Mouse (Mus musculus): ENCODE measurements at regions not wholly inside any gene's neighbourhood (a gene's known extent, or its start where the extent isn't known, plus 50 kb on each side); places are given as distances from the start of the nearest gene placed in this dataset.

DNA sequence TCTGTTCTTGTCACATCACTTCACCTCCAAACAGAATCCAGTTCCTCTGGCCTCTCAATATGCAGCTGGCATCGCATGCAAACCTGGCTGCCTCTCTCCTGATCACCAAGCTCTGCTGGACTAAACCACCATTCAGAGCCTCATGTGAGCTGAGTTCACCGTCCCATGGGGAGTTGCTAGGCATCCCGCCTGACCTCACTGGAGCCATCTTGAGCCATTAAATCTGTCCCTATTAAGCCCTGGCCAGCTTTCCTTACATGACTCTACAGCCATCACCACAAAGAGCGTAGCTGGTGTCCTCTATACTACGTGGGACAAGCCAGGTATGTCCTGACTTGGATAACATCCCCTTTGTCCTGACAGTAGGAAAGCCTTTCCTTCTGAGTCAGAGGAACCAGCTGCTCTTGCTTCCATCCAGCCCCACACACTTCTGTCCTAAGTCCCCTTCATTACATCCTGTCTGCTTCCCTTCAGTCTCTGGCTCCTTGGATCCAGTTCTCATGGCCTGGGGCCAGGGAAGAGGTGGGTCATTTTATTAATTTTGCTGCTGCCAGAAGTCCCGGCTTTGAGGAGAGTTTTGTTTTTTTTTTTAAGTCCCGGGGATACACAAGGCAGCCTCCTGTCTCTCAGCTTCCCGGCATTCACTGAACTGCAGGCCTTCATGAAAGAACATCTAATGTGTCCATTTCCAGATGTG is 468.5 kb upstream of the Jarid2 start:
- intact Hi-C loops (cut with DNase I), result no loop called here
- peak; percentile 70 to 75 for DNase-seq

DNA sequence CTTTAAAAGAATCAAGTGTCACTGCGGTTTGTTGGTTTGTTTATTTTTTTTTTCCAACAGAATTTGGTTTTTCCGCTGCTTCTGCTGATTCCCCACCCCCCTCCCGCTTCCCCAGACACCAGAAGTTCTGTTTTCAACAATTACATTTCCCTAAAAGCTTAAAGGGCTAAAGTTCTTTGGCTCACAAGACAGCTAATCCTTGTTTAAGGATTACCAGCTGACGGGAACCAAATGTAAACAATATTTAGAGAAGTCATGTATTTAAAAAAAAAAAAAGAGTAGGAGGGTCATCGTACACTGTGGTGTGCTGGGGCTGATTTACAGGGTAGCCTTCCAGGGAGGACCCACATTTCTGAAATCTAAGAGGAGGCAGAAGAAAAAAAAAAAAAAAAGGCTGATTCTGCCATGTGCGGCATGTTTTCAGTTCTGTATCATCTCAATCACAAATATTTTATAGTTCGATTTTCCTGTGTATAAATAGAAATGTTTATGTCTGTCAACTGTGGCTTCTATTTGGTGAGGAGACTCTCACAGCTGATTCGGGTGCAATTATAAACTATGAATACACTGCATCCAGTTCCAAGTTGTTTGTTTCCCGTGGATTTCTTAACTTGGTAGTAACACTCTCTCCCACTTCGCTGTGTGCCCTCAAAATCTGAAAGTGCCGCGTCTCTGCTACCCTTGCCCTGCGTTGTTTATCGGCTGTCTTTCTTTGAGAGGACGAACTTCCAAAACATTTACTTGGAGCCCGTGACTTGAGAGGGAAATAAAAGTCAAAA is 456.3 kb upstream of the Jarid2 start:
- intact Hi-C loops (cut with DNase I), result no loop called here
- DNase-seq, result no peak

DNA sequence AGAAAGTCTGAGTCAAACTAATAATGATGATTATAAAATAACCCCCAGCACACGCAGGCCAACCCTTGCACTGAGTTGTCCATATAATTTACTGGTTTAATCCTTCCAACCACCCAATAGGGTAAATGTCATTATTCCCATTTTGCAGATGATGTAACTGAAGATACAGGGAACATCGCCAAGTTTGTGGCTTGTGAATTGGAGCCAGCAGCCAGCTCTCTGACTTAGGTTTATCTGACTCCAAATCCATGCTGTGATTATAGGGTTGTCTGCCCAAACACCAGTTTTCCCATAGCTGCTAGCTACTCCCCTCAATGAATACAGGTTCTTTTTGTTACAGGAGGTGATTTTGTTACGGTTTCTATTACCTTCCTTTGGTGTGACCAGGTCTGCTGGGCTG is 451.3 kb upstream of the Jarid2 start:
- DNase-seq, result no peak
- intact Hi-C loops (cut with DNase I), result no loop called here

DNA sequence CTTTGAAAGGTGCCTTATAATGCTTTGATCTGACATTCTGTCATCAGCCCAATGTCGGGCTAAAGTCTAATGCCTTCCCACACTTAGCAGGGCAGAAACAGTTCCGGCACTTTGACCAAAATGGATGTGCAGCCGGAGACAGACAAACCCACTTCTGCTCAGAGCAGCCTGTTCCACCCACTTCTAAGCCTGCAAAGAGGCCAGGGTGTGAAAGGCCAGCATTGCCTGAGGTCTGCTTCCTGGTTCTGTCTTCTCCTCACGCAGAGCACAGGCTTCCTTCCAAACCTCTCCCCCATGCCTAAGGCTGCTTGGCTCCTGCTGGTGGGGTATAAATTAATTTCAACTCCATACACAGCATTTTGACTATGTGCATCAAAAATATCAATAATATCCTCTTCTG is 450.2 kb upstream of the Jarid2 start:
- DNase-seq, result no peak
- intact Hi-C loops (cut with DNase I), result no loop called here

GRCm38 (mm10) chr13:44280296-44280695 is 449.0 kb upstream of the Jarid2 start:
- no peak for DNase-seq
- intact Hi-C loops (cut with DNase I), result no loop called here

DNA sequence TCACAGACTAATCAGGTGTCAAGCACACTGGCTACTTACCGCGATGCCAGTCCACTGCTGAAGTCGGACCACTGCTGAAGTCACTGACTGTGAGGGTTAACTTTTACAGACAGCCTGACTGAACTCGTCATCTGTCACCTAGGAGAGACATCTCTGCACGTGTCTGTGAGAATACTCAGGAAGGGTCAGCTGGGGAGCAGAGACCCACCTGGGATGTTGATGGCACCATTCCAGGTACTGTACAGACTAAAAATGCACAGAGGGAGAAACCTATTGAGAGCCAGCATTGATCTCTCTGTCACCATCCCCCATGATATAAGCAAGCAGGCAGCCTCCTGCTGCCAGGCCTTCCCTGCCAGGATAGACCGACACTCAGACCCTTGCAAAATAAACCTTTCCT is 447.5 kb upstream of the Jarid2 start:
- DNase-seq, result no peak
- intact Hi-C loops (cut with DNase I), result loop anchor here (2.0 kb wide), 1 partner anchor 53 kb away; no protein-coding TSS in a partner anchor

DNA sequence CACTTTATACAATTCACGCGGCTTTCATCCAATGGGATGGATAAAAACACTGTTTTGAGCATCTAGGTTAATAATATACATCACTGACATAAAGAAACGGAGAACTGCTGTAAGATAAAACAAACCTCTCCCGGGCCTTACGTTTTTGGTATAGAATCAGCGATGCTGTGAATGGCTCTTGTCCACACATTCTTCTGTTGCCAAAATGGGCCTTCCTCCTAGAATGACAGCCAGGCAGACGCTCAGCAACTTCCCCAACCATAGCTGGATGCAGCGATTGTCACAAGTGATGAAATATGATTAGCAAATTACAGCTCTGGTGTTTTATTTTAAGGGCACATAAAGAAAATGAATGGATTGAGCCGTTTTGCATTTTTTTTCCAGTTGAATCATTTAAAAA is 447.0 kb upstream of the Jarid2 start:
- intact Hi-C loops (cut with DNase I), result loop anchor here (2.0 kb wide), 1 partner anchor 54 kb away; no protein-coding TSS in a partner anchor
- no peak for DNase-seq

DNA sequence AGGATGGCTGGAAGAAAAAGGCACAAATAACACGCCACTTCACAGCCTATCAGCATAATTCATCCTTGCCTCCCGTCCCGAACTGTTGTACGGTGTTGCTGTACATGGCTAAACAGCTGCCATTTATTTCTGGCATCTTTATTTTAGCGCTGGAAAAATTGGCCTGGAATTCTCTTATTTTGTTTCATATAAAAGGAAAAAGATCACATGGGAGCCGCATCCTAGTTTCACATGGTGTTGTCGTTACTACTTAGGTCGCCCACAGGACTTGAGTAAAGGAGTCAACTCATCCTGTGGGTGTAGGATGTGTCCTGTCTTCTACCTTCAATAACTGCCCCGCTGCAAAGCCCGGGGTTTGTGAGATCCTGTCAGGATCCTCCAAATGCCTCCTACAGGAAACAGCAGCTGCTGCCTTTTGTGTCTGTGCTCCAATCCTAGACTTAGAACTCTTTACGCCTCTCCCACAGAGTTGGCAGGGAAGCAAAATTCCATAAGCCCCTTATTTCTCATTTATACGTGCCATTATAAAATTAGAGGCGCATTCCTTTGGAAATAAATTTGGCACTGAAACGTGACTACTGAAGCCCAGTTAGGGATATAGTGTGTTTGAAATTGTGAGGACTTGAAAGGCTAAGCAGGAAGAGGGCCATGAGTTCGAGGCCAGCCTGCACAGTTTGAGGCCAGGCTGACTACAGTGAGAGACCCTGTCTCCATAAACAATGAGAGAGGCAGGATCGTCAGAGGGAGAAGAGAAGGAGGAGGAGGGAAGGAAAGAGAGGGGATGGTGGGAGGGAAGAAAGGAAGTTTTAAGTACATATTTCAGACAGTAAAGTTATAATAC is 446.3 kb upstream of the Jarid2 start:
- intact Hi-C loops (cut with DNase I), result loop anchor here (2.0 kb wide), 1 partner anchor 54 kb away; no protein-coding TSS in a partner anchor
- DNase-seq, result no peak

DNA sequence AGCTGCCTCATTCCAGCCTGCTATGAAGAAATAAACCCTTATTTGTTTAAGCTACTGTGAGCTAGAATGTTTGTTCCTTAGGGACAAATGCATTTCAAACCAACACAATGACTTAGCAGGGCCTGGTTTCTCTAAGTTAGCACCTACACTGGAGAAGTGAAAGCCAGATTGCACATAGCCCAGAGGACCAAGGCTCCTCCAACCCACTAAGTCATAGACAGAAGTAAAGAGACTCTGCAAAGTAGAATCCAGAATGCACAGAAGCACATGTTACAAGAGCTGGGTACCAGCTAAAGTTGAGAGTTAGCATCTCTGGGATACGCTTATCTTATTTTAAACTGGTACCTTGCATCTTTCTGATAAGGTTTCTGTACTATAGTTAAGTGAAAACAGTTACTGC is 443.4 kb upstream of the Jarid2 start:
- intact Hi-C loops (cut with DNase I), result no loop called here
- DNase-seq, result no peak

DNA sequence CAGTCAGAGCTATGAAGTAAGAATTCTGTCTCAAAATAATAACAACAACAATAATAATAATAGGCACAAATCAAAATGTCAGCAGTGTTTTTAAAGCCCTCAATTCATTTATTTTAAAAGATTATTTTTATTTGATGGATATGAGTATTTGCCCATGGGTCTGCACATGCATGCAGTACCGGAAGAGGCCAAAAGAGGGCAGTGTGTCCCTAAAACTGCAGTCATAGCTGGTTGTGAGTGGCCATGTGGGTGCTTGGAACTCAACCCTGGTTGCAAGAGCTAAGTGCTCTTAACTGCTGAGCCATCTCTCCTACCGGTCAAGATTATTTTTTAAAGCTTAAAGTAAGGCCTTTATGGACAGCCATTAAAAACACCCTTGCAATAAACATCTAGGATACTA is 439.1 kb upstream of the Jarid2 start:
- intact Hi-C loops (cut with DNase I), result no loop called here
- no peak for DNase-seq

DNA sequence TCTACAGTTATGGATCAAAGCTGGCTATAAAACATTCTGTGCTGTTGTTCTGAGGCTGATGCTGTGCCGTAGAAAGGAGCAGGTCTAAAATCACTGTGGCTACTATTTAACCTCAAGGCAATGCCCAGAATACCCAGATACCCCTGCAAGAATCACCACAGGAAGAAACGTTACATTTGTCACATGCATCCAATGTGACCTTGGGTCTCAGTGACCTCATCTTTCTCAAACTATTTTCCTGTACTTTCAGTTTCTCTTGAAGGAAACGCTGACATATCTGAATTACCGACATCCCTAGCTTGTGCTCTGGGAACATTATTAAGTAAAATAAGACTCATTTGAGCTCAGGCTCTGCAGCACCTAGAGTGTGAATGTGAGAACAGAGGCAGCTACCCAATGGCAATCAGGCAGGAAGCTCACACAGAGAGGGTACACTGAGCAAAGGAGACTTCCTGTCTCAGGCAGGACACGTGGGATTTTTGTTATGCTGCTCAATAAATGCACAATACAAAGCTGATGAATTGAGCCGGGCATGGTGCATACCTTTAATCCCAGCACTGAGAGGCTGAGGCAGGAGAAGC is 436.7 kb upstream of the Jarid2 start:
- intact Hi-C loops (cut with DNase I), result no loop called here
- no peak for DNase-seq

GRCm38 (mm10) chr13:44293736-44294416 is 435.4 kb upstream of the Jarid2 start:
- intact Hi-C loops (cut with DNase I), result no loop called here
- DNase-seq, result peak; percentile 66 to 67

- intact Hi-C loops (cut with DNase I), result no loop called here
Observed at GRCm38 (mm10) chr13:44295621-44296020, 433.7 kb upstream of the Jarid2 start.

DNA sequence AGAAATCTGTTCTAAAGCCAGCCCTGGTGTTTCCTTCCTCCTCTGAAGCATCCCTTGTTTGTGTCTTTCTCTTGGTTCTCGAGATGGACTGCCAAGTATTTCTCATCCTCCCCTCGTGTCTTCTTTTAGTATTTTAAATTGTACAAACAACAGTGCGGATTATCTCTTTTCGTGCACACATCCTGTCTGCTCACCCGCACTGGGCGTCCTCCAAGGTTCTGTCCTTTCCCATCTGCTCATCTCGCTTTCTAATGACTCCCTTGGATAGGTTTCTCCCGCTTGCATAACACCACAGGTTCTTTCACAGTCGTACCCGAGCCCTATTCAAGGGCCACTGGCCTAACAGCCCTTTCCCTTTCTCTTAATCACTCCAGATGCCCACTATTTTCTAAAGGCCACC is 428.7 kb upstream of the Jarid2 start:
- intact Hi-C loops (cut with DNase I), result no loop called here
- no peak for DNase-seq

More at GRCm38 (mm10) chr13:44295621-44296020, 433.7 kb upstream of the Jarid2 start:
- DNase-seq, result no peak

GRCm38 (mm10) chr13:44301215-44301614 is 428.1 kb upstream of the Jarid2 start:
- no peak for DNase-seq
- intact Hi-C loops (cut with DNase I), result no loop called here

GRCm38 (mm10) chr13:44301936-44302335 is 427.3 kb upstream of the Jarid2 start:
- intact Hi-C loops (cut with DNase I), result no loop called here
- DNase-seq, result peak; percentile 60 to 72

DNA sequence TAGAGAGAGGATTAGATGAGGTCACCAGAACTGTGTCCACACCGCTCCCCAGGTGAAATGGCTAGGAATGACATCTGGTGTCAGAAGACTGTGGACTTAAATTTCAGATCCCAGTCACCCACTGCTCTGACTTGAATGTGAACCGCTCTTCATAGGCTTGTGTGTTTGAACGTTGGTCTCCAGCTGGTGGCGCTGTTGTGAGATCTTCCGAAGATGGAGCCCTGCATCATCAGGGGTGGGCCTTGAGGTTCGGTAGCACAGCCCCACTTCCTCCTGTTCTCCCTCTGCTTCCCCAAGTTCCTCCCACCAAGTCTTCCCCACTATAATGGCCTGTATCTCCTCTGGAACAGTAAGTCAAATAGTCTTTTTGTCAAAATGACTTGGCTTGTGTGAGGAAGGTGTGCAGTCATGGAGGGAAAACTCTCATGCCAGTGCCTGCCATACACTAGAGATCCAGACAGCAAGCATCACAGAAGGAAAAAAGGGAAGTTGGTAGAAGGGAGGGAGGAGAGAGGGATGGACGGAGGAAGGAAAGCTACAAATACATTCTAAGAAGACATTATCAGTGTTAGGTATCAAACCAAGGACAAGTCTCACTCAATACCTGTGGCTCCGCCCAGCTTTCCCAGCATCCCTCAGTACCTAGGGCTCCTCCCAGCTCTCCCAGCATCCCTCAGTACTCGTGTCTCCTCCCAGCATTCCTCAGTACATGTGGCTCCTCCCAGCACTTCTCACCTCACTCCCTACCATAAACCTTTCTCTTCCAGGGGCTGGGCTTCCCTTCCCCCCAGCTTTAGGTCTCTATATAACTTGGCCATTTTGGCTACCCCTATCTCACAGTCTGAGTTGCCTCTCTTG is 423.9 kb upstream of the Jarid2 start:
- DNase-seq, result no peak
- intact Hi-C loops (cut with DNase I), result loop anchor here (5.0 kb wide), 3 partner anchors 52 to 443 kb away; no protein-coding TSS in a partner anchor

- intact Hi-C loops (cut with DNase I), result loop anchor here (5.0 kb wide), 3 partner anchors 51 to 444 kb away; no protein-coding TSS in a partner anchor
- peak; percentile 67 to 78 for DNase-seq
Observed at GRCm38 (mm10) chr13:44306275-44307050, 422.8 kb upstream of the Jarid2 start.

Measured in heart, postnatal 36 days (tissue).